Mouse (Mus musculus) embryo, embryonic 11.5 days (tissue): ENCODE measurements around the gene Rev1.
A peak's percentile ranks its signal among the peaks of the same experiment; 100 is the strongest.

Experiments used
- DNase-seq: peaks from one replicate; pipeline ENCODE4 v3.0.0-alpha.2; 2012; ENCODE audit warnings: low read depth, low spot score

The Rev1 gene

GRCm38 (mm10) chr1:38129501-38130267, at the start of gene Rev1:
Rev1 (minus strand) TSS chr1:38129801.
- peak; percentile 84 for DNase-seq

DNA sequence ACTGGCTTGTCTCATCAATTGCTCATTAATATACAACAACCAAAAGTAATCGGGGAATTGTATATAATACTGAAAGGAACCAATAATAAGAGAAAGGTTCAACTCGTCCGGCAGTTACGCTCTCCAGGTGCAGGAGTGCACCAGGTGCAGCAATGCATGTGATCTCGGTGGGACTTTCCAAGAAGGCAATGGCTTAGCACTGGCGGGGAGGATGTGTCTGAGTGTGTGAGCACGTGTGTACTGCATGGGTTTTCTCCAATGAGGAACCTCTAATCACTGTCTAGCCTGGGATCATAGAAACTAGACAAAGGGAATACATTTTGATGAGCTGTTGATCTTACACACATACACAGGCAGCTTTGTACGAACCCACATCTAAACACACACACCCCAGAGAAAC, 49.3 kb upstream of the Rev1 start:
- DNase-seq = no peak

GRCm38 (mm10) chr1:38176077-38176476, 46.5 kb upstream of the Rev1 start:
- DNase-seq = no peak

GRCm38 (mm10) chr1:38171874-38172273, 42.3 kb upstream of the Rev1 start:
- DNase-seq = no peak

DNA sequence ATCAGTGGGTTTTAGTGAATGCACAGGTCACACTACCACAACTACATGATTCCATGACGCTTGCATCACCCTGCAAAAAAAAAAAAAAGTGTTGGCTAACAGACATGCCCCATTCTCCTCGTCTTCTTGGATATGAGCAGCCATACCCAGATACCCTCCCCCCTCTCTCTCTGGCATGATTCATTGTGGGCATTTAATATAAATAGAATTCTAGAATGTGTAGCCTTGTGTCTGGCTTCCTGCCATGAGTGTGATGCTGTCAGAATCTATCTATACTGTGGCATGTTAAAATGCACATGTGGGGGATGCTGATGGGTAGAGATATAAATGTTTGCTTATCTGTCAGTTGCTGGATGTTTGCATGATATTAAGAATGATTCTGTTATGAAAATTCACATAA, 36.1 kb upstream of the Rev1 start:
- DNase-seq = no peak

GRCm38 (mm10) chr1:38150086-38150485, 20.5 kb upstream of the Rev1 start:
- no peak for DNase-seq

GRCm38 (mm10) chr1:38146008-38146407, 16.4 kb upstream of the Rev1 start:
- no peak for DNase-seq

GRCm38 (mm10) chr1:38141371-38141770, 11.8 kb upstream of the Rev1 start:
- DNase-seq = no peak

DNA sequence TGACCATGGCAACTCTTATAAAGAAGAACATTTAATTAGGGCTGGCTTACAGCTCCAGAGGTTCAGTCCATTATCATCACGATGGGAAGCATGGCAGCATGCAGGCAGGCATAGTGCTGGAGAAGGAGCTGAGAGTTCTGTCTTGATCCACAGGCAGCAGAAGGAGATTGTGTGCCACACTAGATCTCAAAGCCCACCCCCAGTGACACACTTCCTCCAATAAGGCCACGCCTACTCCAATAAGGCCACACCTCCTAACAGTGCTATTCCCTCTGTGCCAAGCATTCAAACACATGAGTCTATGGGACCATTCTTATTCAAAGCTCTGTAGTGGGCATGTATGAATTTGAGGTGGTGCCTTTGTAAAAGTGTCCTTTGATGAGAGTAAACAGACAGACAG, 11.3 kb upstream of the Rev1 start:
- DNase-seq = no peak

GRCm38 (mm10) chr1:38139396-38139795, 9.8 kb upstream of the Rev1 start:
- no peak for DNase-seq

GRCm38 (mm10) chr1:38132942-38133341, 3.3 kb upstream of the Rev1 start:
- no peak for DNase-seq

DNA sequence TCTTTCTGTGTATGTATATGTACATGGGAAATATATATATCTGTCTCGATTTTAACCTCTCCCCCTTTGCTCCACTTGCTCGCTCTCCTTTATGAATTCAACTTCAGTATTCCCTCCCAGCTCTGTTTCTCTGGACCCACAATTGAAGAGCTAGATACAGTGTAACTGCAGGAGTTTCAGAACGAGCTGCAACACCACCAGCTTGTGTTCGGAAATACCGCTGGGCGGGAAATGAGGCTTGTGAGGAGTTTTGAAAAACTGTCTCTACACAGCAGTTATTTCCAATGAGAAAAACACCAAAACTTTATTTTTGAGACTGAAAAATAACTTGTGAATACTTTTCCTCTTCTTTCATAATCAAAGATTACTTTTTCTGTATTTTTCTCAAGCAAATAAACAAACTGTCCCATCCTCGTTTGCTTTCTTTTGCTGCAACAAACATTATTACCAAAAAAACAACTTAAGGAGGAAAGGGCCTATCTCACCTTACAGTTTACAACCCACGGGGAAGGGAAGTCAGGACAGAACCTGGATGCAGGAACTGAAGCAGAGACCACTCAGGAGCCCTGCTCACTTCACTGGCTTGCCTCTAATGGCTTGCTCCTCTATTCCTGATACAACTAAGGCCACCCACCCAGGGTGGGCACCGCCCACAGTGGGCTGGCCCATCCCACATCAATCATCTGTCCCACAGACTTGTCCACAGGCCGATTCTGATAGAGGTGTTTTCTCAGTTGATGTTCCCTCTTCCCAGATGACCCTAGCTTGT, 1.3 kb upstream of the Rev1 start:
- DNase-seq = no peak

DNA sequence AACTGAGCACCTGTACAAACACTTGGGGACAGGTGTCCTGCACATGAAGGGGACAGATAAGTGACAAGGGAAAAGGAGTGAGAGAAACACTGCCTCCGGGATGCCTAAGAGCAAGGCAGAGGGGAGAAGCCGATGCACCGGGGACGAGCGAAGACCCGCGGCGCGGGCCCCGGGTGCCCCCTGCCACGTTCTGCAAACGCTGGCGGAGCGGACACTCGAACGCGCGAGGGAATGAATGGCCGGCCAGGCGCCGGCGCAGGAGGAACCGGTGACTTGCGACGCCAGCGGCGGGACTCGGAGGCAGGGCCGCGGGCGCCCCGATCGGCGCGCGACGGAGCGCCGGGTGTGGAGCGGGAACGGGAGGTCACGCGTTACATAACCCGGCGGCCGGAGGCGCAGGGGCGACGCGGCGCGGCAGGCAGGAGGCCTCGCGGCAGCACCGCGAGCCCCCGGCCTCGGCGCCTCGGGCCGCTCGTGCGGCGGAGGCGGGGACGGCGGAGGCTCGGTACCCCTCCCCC, 623 bp downstream of the Rev1 start:
- no peak for DNase-seq

DNA sequence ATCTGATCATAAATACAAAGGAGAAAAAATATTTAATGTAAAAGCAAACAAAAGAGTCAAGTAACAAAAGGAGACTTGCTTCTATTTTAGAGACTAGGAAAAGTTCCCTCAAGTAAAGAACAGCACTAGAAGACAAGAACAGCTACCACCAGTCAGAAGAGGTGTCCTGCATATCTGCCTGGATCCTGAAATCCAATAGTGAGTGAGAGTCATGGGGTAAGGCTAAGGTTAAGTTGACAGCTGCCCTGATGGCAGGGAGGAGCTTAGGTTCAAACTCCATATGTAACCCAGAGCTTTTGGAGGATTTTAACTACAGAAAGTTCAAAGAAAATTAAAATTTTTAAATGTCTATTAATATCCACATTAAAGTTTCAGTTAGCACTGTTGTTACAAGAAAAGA, 2.6 kb downstream of the Rev1 start:
- no peak for DNase-seq

DNA sequence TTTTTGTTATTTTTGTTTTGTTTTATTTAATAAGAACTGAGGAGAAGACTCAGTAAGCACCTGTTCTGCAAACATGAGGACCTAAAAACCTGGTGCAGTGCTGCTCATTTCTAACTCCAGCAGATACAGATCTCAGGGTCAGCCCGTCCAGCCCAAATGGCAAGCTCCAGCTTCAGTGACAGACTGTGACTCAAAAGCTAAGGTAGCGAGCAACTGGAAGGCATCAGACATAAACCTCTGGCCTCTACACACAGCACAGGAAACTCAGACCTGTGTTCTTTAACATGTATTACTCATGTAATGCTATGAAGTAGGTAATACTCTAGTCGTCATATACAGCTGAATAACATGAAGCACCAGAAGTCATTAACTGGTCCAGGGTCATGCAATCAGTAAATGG, 3.2 kb downstream of the Rev1 start:
- no peak for DNase-seq

DNA sequence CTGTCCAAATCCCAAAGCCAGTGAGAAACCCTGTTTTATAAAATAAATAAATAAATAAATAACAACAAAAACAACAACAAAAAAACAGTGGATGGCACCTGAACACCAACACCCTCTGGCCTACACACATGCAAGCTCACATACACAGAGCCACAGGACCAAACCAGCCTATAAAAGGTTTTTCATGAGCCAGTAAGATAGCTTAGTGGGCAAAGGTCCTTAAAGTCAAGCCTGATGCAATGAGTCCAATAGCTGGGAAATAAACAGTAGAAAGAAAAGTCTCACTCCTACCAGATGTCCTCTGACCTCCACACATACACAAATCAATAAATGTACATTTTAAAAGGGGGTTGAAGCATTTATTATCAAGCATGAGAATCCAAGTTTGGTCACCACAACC, 5.3 kb downstream of the Rev1 start:
- DNase-seq = no peak

DNA sequence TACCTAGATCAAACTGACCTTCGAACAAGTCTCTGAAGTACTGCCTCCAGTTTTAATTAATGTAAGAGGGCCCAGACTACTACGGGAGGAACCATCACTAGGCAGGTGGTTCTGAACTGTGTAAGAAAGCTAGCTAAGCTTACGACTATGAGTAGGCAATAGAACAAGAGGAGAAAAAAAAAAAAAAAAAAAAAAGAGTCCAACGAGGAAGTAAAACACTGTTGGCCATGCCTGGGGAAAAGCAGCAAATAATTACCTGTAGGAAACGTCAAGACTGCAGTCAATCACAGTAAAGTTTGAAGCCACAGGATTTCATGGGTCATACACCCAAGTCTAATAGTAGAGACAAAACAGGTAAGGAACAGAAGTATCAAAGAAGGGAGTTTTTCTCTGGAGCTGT, 8.7 kb downstream of the Rev1 start:
- no peak for DNase-seq

DNA sequence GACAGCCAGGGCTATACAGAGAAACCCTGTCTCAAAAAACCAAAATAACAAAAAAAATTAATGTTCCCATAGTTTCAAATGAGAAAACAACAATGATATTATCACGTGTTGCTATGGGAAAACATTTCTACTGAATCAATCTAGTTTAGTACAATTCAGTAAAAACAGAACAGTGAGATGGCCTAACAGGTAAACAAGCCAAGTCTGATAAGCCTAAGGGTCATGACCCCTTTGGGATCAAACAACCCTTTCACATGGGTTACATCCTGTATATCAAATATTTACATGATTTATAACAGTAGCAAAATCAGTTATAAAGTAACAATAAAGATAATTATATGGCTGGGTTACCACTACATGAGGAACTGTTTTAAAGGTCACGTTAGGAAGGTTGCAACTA, 11.0 kb downstream of the Rev1 start:
- DNase-seq = no peak

DNA sequence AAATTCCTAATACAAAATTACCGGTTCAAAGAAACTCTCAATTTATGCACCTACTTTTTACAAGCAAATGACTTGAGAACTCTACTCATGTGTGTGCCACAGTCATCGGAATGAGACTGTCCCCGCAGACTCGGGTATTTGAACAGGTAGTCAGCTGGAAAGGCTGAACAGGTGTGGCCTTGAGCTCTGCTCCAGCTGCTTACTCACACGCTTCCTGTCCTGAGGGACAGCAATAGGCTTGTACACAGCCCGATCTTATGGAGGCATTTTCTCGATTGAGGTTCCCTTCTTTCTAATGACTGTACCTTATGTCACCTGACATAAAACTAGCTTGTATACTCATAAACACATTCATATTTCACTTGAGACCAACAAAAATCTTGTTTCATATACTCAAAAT, 19.8 kb downstream of the Rev1 start:
- no peak for DNase-seq

DNA sequence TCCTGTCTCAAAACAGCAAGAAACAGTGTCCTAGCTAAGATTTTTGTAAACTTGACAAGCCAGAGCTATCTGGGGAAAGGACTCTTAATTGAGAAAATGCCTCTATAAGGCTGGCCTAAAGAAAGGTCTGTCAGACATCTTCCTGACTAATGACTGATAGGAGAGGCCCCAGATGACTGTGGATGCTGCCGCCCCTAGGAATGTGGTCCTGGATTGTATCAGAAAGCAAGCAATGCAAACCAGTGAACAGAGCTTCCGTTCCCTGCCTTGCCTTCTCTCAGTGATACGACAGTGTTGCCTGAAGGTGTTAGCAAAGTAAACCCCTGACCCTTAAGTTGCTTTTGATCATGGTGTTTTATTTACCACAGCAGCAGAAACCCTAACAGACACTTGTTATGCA, 25.8 kb downstream of the Rev1 start:
- DNase-seq = no peak

- no peak for DNase-seq
Observed at GRCm38 (mm10) chr1:38103214-38103613, 26.4 kb downstream of the Rev1 start.

- DNase-seq = no peak
Observed at GRCm38 (mm10) chr1:38081316-38081715, 48.3 kb downstream of the Rev1 start.

GRCm38 (mm10) chr1:38071326-38071725, 58.3 kb downstream of the Rev1 start:
- DNase-seq = no peak
